Mouse (Mus musculus) retina, postnatal 7 days (tissue): Measurements from ENCODE around the gene Tmcc1.
A peak's percentile ranks its signal among the peaks of the same experiment; 100 is the strongest.
"Not testable (repeated sequence)": the region's sequence is repeated elsewhere in the genome, so short reads cannot be mapped to it uniquely, and the experiment has no call there.

Experiments used
- DNase-seq: peaks from one replicate; pipeline ENCODE4 v3.0.0-alpha.2; 2012; ENCODE audit warnings: low read depth, low spot score

Gene Tmcc1

DNA sequence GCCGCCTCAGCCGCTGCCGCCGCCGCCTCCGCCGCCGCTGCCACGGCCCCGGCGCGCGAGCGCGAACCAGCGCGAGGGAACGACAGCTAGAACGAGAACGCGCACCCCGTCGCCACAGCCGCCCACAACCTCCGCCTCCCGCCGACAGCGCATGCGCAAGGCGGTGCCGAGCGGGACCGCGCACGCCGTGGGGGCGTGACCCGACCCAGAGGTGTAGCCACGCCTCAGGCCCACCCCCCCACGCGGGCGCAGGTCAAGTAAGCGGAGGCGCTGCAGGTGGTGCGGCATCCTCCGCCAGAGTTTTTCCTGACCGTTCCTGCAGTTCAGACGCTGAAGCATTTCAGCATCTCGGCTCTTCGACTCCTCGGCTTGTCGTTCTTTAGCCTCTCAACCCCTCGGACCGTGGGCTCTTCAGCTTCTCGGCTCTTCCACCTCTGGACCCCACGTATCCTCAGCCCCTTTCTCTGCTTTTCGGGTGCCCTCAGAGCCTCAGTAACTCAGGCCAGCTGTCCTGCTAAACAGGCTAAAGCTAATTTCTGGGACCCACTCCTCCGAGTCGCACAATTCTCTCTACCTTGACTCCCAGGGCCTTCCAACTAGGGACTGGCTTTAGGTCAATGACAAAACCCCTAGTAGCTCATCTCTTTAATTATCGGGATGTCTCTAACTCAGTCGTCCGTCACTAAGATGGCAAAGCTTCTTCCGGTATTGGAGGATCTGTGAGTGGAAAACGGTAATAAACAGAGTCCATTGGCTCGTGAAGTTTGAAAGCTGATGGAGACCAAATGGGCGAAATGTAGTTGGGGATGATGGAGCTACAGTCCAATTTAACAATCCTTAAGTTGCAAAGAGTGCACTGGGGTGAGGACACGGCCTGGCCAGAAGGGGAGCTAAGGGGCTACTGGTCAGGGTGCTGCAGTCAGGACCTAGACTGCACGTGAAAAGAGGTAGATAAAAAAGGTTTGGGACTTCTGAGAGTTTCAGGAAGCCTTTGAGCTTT is at the start of gene Tmcc1:
TSS of gene Tmcc1 (minus strand) at position 93 of the 1,000 bp plus-strand sequence.
- DNase-seq: peak; percentile 96

DNA sequence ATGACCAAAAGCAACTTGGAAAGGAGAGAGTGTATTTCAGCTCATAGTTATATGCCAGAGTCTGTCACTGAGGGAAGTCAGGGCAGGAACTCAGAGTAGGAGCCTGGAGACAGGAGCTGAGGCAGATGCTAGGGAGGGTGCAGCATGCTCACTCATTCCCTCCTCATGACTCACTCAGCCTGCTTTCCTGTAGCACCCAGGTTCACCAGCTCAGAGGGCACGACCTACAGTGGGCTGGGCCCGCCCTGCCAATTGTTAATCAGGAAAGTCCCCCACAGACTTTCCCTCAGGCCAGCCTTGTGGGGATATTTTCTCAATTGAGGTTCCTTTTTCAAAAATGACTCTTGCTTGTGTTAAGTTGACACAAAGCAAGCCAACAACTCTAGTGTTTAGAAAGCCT is 47.1 kb upstream of the Tmcc1 start:
- DNase-seq: no peak

DNA sequence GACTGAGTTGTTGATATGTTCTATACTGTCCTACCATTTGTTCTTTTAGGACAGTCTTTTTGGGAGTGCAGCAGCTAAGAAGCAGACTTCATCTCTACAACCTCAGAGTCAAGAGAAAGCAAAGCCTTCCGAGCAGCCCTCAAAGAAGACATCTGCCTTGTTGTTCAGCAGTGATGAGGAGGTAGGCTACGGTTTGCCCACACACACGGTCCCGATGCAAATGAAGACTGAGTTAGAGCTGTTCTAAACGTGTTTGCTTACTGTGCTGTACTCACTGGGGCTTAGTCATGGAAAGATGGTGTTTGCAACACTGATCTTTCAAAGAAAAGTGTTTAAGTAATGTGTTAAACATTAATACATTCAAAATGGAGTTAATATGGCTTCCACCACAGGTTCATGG is 44.8 kb upstream of the Tmcc1 start:
- DNase-seq: no peak

DNA sequence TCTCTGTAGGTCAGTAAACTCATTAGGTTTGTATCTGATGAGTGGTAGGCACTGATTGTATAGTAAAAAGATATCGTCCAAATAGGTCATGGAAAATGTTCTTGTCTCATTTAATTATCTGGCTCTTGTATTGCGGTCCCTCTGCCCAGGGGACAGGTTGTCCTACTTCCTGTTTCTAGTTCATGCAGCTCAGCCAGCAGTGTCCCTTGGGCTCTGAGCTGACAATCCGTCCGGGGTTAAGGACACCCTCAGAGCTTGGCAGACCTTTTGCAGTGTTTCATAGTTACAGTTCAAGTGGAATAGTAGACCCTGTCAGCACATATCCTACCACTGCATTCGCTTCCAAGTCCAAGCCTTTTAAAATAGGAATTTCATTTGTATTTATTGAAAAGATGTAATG is 42.0 kb upstream of the Tmcc1 start:
- DNase-seq: no peak

DNA sequence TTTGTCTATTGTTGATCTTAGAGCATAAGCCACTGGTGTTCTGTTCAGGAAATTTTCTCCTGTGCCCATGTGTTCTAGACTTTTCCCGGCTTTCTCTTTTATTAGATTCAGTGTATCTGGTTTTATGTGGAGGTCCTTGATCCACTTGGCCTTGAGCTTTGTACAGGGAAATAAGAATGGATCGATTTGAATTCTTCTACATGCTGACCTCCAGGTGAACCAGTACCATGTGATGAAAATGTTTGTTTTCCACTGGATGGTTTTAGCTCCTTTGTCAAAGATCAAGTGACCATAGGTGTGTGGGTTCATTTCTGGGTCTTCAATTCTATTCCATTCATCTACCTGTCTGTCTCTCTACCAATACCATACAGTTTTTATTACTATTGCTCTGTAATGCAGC is 41.5 kb upstream of the Tmcc1 start:
- not testable (repeated sequence) for DNase-seq

DNA sequence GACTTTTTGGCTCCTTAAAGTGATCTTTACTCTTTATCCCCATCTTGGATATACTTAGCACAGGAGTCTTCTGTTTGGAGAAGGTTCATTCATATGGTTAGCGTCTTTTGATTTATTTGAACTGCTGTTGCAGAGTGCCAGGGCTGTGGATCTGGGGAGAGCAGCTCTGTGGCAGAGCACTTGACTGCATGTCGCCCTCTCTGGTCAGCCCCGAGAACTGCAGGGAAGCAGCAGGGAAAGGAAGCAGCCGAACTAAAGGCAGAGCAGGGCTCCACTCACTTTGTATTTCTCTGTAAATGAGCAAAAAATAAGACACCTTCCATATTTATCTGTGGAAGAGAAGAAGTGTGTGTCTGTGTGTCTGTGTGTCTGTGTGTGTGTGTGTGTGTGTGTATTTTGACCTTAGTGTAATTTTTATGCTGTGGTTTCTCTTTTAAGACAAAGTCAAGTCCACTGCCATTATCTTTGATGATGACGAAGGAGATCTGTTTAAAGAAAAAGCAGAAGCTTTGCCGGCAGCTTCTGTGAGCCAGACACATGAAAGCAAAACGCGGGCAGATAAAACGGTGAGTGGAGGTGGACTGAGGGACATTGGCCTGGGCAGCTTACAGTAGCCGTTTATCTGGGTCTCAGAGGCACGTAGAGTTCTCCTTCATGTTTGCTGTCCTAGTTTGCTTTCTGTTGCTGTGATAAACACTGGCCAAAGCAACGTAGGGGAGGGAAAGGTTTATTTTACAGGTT is 35.7 kb upstream of the Tmcc1 start:
- DNase-seq: peak; percentile 32

DNA sequence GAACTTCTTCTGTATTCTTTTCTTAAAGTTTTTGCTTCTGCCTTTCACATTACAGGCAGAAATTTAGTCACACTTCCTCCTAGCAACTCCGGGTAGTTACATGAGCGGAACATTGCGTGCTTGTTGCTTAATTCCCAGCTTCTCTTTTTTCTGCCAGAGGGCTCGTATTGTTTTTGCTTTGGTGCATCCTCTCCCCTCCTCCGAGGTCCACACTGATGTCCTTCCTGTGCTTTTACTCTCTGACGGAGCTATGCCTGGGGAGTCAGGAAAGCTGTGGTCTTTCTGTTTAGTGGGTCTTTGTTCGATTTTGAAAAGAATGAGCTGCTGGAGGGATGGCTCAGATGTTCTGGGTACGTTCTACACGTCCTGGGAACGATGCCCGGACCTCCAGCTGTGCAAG is 34.5 kb upstream of the Tmcc1 start:
- no peak for DNase-seq

DNA sequence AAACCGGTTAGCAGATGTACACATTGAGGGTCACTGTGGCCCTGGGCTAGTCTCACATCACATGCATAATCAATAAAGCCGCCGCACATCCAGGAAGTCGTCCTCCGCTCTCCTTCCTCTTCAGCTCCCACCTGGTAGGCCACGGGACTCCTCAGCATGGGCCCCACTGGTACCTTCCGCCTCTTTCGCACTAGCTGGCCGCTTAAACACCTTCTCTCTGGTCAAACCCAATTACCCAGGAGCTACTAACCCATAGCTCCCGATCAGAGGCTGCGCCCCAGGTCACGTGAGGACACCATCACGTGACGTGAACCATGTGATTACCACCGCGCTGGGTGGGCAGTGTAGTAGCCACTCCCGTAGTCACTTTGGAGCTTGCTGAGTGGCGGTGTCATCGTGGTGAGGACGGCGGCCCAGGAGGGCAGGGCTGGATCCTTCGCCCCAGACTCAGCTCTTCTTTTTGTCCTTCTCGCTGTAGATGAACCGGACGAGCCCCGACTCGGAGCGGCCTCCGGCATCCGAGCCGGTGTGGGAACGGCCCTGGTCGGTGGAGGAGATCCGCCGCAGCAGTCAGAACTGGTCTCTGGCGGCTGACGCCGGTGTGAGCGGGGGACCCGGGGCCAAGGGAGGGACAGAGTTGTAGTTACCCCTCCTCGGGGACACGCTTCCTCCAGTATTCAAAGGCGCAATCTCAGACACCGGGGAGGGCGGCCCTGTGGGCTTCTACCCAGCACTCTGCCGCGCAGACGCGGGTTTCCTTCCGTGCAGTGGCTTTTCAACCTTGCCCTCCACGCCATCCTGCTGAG is 14.6 kb upstream of the Tmcc1 start, which contains the start of gene Washc2:
TSS of gene Washc2 (plus strand) at position 310 of the 806 bp plus-strand sequence.
- DNase-seq: peak; percentile 92

DNA sequence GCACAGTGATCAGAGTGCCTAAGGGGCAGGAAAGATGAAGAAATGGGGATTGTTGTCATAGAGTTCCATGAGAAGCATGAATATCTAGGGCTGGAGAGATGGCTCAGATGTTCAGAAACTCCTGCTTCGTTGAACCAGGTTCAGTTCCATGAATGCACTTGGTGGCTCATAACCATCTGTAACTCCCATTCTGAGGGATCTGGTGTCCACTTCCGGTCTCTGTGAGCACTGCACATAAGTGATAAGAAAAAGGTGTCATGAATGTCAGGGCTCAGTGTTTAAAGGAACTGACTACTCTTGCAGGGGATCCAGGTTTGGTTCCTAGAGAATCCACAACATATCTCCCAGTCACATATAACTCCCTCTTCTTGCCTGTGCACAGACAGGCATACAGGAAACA is 6.4 kb upstream of the Tmcc1 start:
- no peak for DNase-seq

DNA sequence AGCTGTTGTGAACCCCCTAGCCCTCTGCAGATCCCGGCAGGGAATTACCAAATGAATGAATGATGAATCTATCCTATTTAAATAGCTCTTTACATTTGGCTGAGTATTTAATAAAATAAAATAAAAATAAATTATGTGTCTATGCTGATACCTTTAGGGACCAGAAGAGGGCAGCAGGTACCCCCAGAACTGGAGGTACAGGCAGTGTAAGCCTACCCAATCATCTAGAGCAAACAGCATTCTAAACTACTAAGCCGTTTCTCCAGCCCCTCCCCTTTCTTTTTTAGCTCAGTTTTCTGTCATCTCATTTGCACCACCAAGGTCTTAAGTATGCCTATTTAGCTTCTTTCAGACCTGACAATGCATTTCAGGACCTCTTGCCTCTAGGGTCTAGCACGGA is 4.9 kb upstream of the Tmcc1 start:
- no peak for DNase-seq

DNA sequence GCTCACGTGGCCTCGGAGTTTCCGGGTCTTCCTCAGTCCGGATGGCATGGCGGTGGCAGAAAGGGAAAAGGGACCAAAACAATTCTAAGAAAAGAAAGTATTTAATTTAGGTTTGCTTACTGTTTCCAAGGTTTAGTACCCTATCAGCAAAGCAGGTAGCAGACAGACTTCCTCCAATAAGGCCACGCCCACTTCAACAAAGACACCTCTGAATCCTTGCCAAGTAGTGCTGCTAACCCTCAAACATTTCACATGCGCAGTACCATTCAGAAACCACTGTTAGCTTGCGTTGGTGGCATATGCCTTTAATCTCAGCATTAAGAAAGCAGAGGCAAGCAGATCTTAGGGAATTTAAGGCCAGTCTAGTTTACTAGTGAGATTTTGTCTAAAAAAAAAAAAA is 2.5 kb upstream of the Tmcc1 start:
- no peak for DNase-seq

DNA sequence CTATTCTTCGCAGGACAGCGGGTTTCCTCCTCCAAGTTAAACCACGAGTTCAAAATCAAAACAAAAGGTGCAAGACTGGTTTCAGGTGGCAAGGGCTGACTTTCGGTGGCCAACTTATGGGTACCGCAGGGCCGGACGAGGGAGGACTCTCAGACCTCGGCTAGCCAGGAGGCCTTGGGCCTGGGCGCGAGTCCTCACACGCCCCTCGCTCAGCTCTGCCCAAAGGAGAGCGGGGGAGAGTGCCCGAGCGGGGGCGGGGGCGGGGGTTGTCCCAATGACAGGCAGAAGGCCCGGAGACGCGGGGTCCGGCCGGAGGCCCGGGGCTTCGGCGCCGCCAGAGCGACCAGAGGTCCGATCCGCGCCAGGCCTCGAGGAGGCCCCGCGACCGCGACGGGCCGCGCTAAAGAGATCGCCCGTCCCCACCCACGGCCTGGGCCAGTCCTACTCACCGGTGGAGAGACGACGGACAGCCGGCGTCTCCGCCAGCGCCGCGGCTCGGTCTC is 426 bp downstream of the Tmcc1 start:
- no peak for DNase-seq

DNA sequence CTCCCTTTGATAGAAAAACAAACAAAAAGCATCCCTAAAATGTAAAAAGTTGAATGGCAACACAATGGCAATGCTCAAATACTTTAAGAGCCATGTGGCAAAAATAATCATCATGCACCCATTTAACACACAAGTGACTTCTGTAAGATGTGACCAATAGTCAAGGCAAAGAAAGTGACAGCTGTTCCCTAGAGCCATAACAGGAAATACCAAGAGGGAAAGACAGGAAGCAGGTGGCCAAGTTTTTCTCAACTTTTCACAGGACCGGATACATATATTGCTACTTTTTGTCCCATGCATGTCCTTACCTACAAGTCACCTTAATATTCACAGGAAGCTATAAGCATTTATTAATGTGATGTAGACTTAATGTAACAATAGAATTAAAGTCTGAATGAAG is 3.9 kb downstream of the Tmcc1 start:
- DNase-seq: no peak

DNA sequence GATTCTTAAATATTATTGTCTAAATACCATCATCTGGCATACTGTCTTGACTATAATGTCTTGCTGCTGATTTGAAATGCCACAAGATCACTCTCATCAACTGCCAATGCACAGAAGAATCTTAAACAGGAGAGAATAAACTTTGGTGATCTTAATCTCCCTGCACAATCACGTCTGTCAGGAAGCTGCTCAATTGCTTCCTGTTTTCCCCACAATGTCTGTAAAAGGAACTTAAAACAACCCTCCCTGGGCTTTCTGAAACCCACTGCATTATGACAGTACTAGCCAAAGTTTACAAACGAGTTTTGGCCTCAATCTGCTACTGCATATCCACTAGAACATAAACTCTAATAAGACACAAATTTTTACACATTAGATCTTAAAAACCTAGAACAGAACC is 6.8 kb downstream of the Tmcc1 start:
- no peak for DNase-seq

DNA sequence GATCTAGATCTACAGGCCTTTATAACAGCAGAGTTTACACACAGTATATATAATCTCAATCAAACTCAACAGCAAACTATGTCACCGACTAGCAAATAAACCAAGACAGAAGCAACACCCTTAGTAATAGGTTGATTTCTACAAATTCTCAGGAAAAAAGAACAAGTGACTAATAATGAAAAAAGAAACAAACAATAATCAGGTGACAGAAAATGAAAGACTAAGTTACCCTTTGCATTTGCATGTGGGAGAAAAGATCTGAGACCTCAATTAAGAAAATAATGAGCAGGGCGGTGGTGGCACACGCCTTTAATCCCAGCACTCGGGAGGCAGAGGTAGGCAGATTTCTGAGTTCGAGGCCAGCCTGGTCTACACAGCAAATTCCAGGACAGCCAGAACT is 9.8 kb downstream of the Tmcc1 start:
- no peak for DNase-seq

DNA sequence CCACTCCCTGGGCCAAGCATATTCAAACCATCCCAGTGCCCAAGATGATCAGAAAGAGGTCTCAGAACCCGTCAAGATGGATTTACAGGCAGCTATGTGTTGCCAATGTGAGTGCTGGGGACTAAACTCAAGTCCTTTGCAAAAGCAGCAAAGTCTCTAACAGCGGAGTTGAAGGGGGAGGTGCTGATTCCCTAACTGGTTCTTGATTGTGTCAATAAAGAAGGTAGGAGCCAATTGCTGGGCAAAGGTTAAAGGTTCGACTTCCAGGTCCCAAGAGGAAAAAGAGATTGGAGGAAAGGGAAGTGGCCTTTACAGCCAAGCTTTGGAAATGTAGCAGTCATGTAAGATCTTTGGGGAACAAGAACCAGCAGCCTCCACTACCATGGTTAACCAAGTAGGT is 12.6 kb downstream of the Tmcc1 start:
- no peak for DNase-seq

DNA sequence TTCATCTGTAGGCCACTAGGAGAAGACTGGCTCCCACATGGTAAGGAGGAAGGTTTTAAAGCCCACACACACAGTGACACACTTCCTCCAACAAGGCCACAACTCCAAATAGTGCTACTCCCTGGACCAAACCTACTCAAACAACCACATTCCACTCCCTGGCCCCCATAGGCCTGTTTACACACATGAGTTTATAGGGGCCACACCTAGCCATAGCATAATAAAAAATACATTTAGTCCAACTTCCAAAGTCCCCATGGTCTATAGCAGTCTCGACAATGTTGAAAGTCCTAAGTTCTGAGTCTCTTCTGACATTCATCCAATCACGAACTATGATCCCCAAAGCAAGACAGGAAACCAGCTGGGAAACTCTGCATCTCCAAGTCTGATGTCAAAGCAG is 14.9 kb downstream of the Tmcc1 start:
- no peak for DNase-seq

DNA sequence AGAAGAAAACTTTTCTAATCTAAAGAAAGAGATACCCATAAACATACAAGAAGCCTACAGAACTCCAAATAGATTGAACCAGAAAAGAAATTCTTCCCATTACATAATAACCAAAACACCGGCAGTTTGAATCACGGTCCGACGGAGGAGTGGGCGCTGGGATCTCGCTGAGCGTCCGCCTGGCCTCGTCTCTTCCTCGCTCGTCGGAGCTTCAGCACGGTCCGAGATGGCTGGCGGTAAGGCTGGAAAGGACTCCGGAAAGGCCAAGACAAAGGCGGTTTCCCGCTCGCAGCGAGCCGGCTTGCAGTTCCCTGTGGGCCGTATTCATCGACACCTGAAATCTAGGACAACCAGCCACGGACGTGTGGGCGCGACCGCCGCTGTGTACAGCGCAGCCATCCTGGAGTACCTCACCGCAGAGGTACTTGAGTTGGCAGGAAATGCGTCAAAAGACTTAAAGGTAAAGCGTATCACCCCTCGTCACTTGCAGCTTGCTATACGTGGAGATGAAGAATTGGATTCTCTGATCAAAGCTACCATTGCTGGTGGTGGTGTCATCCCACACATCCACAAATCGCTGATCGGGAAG is 19.7 kb downstream of the Tmcc1 start:
- not testable (repeated sequence) for DNase-seq

DNA sequence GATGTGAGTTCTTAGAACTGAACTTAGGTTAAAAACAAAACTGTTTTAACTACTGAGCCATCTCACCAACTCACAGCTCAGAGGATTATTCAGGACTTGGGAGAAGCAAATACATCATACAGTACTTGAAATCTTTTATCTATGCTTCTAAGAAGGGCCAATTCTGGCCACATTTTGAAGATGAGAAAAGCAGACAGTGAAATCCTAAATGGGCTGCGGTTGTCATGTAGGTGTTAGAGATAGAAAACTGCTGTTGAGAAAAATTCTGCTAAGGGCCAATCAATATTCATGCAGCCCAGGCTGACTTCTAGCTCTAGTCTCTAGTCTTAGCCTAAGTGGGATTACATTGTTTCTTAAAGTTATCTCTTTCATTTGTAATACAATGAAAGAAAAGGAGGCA is 26.9 kb downstream of the Tmcc1 start:
- no peak for DNase-seq

DNA sequence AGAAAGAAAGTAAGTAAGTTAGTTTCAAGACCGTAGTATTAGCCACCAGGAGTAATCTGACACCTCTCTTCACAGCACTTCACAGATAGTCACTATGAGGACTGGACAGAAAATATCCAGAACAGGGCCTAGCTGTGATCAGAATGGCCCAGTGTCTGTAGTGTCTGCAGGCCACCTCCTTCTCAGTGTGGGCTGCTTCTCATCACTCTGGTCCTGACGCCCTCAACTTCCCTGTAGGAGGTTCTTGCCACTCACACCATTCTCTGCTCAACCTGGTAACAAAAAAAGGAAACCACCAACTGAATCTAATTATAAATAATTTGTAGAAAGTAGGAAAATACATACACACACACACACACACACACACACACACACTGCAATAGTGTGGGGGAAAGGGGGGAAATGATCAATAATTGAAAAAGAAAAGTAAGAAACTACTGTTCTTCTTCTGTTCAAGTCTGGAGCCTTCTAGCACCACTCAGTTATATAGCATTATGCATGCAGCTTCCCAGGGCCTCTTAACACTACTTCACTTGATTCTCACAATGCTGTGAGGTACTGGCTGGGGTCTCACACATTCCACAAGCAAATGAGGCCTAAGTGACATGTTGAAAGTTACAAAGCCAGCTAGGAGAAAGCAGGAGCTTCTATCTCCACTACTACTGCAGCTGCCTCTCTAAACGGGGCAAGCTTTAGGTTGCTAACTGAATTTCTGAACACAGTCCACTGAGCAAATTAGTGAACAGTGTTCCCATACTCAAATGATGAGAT is 38.2 kb downstream of the Tmcc1 start:
- DNase-seq: no peak

DNA sequence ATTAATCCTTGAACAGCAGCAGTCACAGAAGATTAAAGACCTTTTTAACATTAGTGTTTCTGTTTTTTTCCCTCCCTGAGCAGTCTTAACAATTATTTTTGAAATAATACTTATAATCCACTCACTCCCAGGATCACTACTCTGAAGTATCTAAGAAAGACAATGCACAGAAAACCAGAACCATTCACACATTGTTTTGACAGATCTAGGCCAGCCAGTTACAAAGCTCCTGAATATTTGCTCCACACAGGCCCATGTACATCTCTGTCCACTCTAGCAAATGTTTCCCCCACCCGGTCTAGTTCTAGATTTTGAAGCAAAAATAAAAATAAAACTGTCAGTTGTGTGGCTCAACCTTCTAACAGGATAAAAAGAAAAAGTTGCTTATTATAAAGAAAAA is 45.9 kb downstream of the Tmcc1 start:
- no peak for DNase-seq
